Mouse (Mus musculus): ENCODE results near the gene Gm19345. TPM values are rescaled to one million over a fixed set of nuclear protein-coding genes. Genes with fewer than 3 reads are reported as not detected.
A peak's percentile ranks its signal among the peaks of the same experiment; 100 is the strongest.

Gene Gm19345
- total and polyA plus RNA-seq, 2 experiments = 0.11 TPM; not detected in 1

DNA sequence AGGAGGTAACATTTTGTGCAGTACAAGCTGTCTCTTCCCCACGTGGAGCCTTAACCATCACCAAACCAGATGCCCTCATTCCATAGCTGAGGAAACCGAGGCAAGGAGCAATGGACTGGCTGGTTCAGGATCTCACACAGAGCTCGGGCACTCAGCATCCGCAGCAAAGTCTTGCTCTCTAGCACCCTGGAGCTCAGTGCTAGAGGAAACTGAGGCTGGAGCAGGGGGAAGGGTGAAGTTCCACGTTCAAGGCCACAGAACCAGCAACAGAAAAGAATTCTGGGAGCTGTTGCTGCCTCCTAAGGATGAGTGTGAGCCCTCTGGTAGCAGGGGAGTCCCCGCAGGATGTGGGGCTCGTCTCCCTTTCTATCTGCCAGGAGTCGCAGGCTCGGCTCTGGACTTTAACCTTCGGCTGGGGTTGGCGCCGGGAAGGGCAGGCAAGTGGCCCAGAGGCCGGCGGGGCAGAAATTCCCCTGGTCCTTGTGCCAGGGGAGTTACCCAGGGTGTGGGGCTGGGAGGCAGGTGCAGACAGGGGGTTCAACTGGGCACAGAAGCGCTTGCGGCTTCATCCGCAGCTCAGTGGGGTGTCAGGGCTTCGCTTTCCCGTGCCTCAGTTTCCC lies 8.8 kb upstream of the Gm19345 start:
- Histone ChIP-seq H3K27me3 (ENCODE audit: control insufficient read depth, insufficient read depth, low read length) (no peaks in the 10 kb centered on the region), H3K79me2 (ENCODE audit: control insufficient read depth, insufficient read depth, low read length) (no peaks in the 10 kb centered on the region), H3K4me3 (ENCODE audit: insufficient read depth, low read depth, low read length) (peak overlapping the region; percentile 24), H3K27ac (replicated peaks; ENCODE audit: insufficient read depth, low read depth, low read length) (peak overlapping the region; percentile 90), H3K36me3 (ENCODE audit: control insufficient read depth, insufficient read depth, low read length) (no peaks in the 10 kb centered on the region), H3K9ac (ENCODE audit: low read depth, low read length) (peak overlapping the region; percentile 65), H3K4me1 (ENCODE audit: control insufficient read depth, insufficient read depth, low read length) (peaks cover 16% of the 10 kb centered on the region)
- TF ChIP-seq POLR2A (IDR thresholded peaks at IDR 0.05; ENCODE audit: extremely low read depth, insufficient read depth, low read length) = peak; percentile 54
- TF ChIP-seq CTCF (IDR thresholded peaks at IDR 0.05; ENCODE audit: low read depth, low read length) = no peak
- DNase-seq (ENCODE audit: extremely low read depth, low read depth, low spot score) = peak; percentile 84
- 11% methylated on average over 19 of the region's 19 CpGs for WGBS

DNA sequence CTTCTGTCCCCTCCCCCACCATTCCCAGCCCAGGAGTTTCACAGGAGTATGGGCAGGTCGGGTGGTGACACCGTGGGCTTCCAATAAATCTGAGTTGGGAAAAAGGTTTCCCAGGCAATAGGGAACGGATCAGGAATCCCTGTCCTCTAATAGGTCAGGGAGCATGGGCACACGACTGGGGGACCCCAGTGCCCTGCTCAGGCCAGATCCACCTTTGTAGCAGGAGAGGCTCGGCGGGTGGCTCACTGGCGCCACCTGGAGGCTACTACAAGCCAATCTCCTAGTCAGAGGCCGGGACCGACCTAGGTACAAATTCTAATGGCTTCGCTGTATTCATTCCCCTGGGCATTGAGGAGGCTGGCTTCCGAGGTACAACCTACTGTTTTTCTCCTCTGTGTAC lies 8.2 kb upstream of the Gm19345 start:
- Histone ChIP-seq H3K4me3 (ENCODE audit: insufficient read depth, low read depth, low read length) (peak overlapping the region; percentile 24; the same call in 1 of the 2 replicates), H3K27ac (replicated peaks; ENCODE audit: insufficient read depth, low read depth, low read length) (peak overlapping the region; percentile 81), H3K79me2 (ENCODE audit: control insufficient read depth, insufficient read depth, low read length) (no peaks in the 10 kb centered on the region), H3K36me3 (ENCODE audit: control insufficient read depth, insufficient read depth, low read length) (no peaks in the 10 kb centered on the region), H3K9ac (ENCODE audit: low read depth, low read length) (peak overlapping the region; percentile 48), H3K27me3 (ENCODE audit: control insufficient read depth, insufficient read depth, low read length) (no peaks in the 10 kb centered on the region), H3K4me1 (ENCODE audit: control insufficient read depth, insufficient read depth, low read length) (peaks cover 16% of the 10 kb centered on the region)
- WGBS = 3% methylated on average over 11 of the region's 11 CpGs
- peak; percentile 61 for DNase-seq (ENCODE audit: extremely low read depth, low read depth, low spot score)
- TF ChIP-seq CTCF (IDR thresholded peaks at IDR 0.05; ENCODE audit: low read depth, low read length) (peak; percentile 91), POLR2A (IDR thresholded peaks at IDR 0.05; ENCODE audit: extremely low read depth, insufficient read depth, low read length) (no peak)

DNA sequence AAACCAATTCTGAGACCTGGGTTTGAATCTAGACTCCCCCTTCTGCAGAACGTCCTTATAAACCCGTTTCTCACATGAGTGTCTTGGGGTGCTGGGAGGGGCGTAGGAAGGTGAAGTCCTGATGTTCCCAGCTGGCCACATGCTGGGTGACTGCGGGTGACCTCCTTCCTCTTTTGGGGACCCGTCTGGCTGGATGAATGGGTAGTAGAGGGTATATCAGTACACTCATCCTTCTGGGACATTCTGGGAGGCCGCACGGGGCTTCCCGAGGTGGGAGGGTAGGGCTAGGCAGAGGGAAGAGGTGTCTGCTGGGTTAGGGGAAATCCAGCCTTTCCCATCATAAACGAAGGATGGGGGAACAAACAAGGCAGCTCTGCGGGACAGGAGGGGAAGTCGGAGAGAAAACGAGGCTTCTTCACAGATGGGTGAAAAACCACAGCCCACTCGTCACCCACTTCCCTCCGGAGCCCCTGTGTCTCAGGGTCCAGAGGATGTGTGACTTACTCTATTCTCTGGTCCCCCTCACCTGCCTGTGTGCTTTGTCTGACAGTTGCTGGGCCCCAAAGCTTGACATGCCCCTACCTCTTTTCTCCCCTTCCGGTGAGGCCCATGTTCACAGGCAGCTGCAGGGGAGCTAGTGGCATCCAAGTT lies 7.2 kb upstream of the Gm19345 start:
- Histone ChIP-seq H3K79me2 (ENCODE audit: control insufficient read depth, insufficient read depth, low read length) (no peaks in the 10 kb centered on the region), H3K9ac (ENCODE audit: low read depth, low read length) (no peak overlapping the region), H3K4me3 (ENCODE audit: insufficient read depth, low read depth, low read length) (no peak overlapping the region), H3K27me3 (ENCODE audit: control insufficient read depth, insufficient read depth, low read length) (no peaks in the 10 kb centered on the region), H3K36me3 (ENCODE audit: control insufficient read depth, insufficient read depth, low read length) (no peaks in the 10 kb centered on the region), H3K27ac (replicated peaks; ENCODE audit: insufficient read depth, low read depth, low read length) (no peak overlapping the region), H3K4me1 (ENCODE audit: control insufficient read depth, insufficient read depth, low read length) (peaks cover 16% of the 10 kb centered on the region)
- DNase-seq (ENCODE audit: extremely low read depth, low read depth, low spot score) = no peak
- 77% methylated on average over 15 of the region's 15 CpGs for WGBS
- TF ChIP-seq CTCF (IDR thresholded peaks at IDR 0.05; ENCODE audit: low read depth, low read length) = no peak

DNA sequence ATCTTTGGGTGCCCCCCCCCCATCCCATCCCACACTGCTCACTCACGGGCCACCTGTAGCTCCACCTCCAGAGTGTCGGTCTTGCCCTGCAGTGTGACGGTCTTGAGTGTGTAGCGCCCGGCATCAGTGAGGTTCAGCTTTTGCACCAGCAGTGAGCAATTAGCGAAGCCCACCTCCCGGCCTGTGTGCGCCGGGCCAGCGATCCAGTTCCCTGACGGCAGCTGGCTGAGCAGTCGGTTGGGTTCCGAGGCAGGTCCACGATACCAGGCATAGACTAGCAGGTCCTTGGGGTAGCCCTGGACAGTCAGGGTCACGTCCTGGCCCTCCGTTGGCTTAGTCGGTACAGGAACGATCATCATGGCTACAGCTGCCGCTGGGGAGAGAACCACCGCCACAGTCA lies 1.7 kb downstream of the Gm19345 start:
- no peak for TF ChIP-seq POLR2A (IDR thresholded peaks at IDR 0.05; ENCODE audit: extremely low read depth, insufficient read depth, low read length)
- TF ChIP-seq CTCF (IDR thresholded peaks at IDR 0.05; ENCODE audit: low read depth, low read length) = no peak
- peaks cover 3% of the 10 kb centered on the region; the same call in 1 of the 2 replicates for H3K27me3 ChIP-seq (ENCODE audit: control insufficient read depth, insufficient read depth, low read length)
- WGBS = 88% methylated on average over 20 of the region's 20 CpGs
- no peaks in the 10 kb centered on the region for H3K79me2 ChIP-seq (ENCODE audit: control insufficient read depth, insufficient read depth, low read length)
- H3K9ac ChIP-seq (ENCODE audit: low read depth, low read length) = no peak overlapping the region
- H3K36me3 ChIP-seq (ENCODE audit: control insufficient read depth, insufficient read depth, low read length) = no peaks in the 10 kb centered on the region
- DNase-seq (ENCODE audit: extremely low read depth, low read depth, low spot score) = no peak
- no peaks in the 10 kb centered on the region for H3K4me1 ChIP-seq (ENCODE audit: control insufficient read depth, insufficient read depth, low read length)
- H3K4me3 ChIP-seq (ENCODE audit: insufficient read depth, low read depth, low read length) = no peak overlapping the region
- no peak overlapping the region for H3K27ac ChIP-seq (replicated peaks; ENCODE audit: insufficient read depth, low read depth, low read length)

DNA sequence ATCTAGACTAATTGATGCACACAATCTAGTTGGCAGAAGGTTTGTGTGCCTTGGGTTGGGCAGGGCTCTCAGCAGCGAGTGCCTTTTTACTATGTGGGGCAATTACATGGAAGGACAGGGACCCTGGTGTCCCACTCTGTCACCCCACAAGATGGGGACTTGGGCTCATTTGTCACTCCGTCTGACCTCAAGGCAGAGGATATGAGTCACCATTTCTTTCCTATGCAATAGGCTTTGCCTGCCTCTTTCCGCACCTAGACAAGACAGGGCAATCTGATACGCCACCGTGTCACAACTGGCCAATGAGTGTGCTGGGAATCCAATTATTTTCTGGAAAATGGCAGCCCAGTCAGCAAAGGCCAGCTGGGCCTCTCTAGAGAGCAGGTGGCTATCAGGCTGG lies 3.9 kb downstream of the Gm19345 start:
- DNase-seq (ENCODE audit: extremely low read depth, low read depth, low spot score) = no peak
- Histone ChIP-seq H3K36me3 (ENCODE audit: control insufficient read depth, insufficient read depth, low read length) (no peaks in the 10 kb centered on the region), H3K27ac (replicated peaks; ENCODE audit: insufficient read depth, low read depth, low read length) (no peak overlapping the region), H3K4me3 (ENCODE audit: insufficient read depth, low read depth, low read length) (no peak overlapping the region), H3K9ac (ENCODE audit: low read depth, low read length) (no peak overlapping the region), H3K27me3 (ENCODE audit: control insufficient read depth, insufficient read depth, low read length) (peaks cover 3% of the 10 kb centered on the region; the same call in 1 of the 2 replicates), H3K4me1 (ENCODE audit: control insufficient read depth, insufficient read depth, low read length) (no peaks in the 10 kb centered on the region), H3K79me2 (ENCODE audit: control insufficient read depth, insufficient read depth, low read length) (no peaks in the 10 kb centered on the region)
- TF ChIP-seq CTCF (IDR thresholded peaks at IDR 0.05; ENCODE audit: low read depth, low read length) = no peak
- no peak for TF ChIP-seq POLR2A (IDR thresholded peaks at IDR 0.05; ENCODE audit: extremely low read depth, insufficient read depth, low read length)
- 85% methylated on average over 5 of the region's 5 CpGs for WGBS

DNA sequence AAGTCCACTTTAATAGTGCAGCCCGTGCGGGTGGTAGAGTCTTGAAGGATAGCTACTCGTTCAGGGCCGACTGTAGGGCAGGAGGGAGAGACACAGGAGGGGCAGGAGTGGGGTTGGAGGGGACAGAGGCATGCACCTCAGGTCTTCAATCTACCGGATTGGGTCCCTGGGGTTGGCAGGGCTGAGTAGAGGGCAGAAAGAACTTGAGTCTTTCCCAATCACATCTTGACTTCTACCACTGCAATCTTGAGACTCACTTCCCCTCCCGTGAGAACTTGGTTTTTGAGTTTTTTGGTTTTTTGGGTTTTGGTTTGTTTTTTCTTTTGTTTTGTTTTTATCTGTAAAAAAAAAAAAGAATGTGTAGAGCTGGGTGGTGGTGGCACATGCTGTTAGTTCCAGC lies 4.5 kb downstream of the Gm19345 start:
- no peaks in the 10 kb centered on the region for H3K4me1 ChIP-seq (ENCODE audit: control insufficient read depth, insufficient read depth, low read length)
- peaks cover 3% of the 10 kb centered on the region; the same call in 1 of the 2 replicates for H3K27me3 ChIP-seq (ENCODE audit: control insufficient read depth, insufficient read depth, low read length)
- H3K36me3 ChIP-seq (ENCODE audit: control insufficient read depth, insufficient read depth, low read length) = no peaks in the 10 kb centered on the region
- no peak for DNase-seq (ENCODE audit: extremely low read depth, low read depth, low spot score)
- no peak overlapping the region for H3K4me3 ChIP-seq (ENCODE audit: insufficient read depth, low read depth, low read length)
- TF ChIP-seq CTCF (IDR thresholded peaks at IDR 0.05; ENCODE audit: low read depth, low read length) = no peak
- TF ChIP-seq POLR2A (IDR thresholded peaks at IDR 0.05; ENCODE audit: extremely low read depth, insufficient read depth, low read length) = no peak
- H3K27ac ChIP-seq (replicated peaks; ENCODE audit: insufficient read depth, low read depth, low read length) = no peak overlapping the region
- 86% methylated on average over 6 of the region's 6 CpGs for WGBS
- H3K9ac ChIP-seq (ENCODE audit: low read depth, low read length) = no peak overlapping the region
- H3K79me2 ChIP-seq (ENCODE audit: control insufficient read depth, insufficient read depth, low read length) = no peaks in the 10 kb centered on the region

Data from liver, adult 2 months (tissue).